Mouse (Mus musculus): ENCODE measurements at regions not wholly inside any gene's neighbourhood (a gene's known extent, or its start where the extent isn't known, plus 50 kb on each side); places are given as distances from the start of the nearest gene placed in this dataset.

- no peak for DNase-seq
Measured at GRCm38 (mm10) chr3:34333555-34333954, 252.4 kb upstream of the Dnajc19 start.

DNA sequence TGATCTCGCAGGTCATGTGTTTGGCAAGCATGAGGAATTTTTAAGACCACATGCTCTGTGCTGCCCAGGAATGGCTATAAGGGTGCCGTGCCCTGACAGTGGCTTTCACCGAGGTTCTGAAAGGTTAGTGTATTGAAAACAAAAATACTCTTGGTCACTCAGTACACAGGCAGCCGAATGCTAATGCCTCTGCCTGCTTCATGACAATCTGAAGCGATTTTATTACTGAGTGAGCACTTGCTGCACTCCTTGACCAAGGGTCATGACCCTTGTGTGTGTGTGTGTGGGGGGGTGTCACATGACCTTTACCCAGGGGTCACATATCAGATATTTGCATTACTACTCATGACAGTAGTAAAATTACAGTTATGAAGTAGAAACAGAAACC lies 250.8 kb upstream of the Dnajc19 start:
- DNase-seq, result no peak

GRCm38 (mm10) chr3:34330970-34331888 lies 250.1 kb upstream of the Dnajc19 start:
- DNase-seq, result no peak

DNA sequence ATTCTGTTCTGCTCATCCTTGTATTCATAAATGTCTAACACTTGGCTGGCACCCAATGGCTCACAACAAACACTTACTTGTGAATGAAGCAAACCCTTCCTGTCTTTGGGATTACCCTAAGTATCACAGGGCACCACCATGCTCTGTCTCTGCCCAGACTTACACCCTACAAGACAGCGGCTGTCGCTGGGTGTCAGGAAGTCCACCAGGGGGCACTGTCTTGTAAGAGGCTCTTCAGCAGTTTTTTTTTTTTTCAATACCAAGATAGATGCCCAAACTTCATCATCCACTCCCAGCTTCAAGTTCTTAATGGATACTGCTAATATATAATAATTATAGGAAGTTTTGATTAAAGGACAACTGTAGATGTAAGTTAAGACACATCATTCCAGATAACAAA lies 247.7 kb upstream of the Dnajc19 start:
- peak; percentile 66 for DNase-seq

GRCm38 (mm10) chr3:34325669-34326068 lies 244.5 kb upstream of the Dnajc19 start:
- no peak for DNase-seq

DNA sequence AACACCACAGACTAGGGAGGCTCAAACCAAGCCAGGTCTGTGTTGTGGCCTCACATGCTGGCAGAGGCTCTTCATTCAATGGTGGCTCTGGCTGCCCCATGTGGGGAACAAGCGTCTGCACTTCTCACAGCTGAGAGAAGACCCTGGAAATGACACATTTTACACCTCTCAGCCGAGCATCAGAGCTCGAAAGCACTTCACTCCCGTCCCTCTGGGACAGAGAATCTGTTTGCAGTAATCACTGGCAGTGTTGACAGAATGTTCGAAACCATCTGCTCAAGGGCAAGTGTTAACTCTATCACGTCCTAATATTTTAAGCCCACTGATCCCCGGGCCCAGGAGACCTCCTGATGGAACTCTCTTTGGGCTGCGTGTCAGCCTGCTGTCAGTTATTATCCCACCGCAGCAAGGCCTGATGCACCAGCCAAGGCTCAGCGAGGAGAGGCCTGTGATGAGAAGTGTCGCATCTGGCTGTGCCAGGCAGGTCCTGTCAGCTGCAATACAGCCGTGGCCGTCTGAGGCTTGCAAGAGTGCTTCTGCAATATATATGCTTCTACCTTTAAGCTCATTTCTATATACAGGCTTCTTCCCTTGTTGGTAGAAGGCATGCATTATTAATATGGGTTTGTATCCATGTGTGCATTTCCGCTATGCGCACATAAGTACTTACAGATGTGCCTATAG lies 241.5 kb upstream of the Dnajc19 start:
- no peak for DNase-seq

DNA sequence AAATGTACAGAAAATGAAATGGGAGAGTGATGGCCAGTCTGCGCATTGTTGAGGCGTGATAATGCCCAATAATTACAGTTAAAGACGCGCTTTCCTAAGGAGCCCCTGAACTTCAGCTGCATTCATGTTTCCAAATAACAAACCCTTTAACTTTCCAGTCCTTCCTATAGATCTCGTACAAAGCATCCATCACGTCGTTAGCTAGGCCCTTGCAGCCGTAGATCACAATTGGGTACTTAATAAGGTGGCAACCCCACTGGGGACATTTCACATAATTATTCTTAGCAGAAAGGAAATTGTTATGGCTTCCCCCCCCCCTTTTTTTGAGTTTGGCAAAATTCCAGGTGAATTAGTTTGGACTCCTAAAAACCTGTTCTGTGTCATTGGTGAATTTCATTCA lies 233.7 kb upstream of the Dnajc19 start:
- DNase-seq, result no peak

GRCm38 (mm10) chr3:34314393-34314792 lies 233.3 kb upstream of the Dnajc19 start:
- no peak for DNase-seq

- DNase-seq, result no peak
Measured at GRCm38 (mm10) chr3:34311944-34312343, 230.8 kb upstream of the Dnajc19 start.

DNA sequence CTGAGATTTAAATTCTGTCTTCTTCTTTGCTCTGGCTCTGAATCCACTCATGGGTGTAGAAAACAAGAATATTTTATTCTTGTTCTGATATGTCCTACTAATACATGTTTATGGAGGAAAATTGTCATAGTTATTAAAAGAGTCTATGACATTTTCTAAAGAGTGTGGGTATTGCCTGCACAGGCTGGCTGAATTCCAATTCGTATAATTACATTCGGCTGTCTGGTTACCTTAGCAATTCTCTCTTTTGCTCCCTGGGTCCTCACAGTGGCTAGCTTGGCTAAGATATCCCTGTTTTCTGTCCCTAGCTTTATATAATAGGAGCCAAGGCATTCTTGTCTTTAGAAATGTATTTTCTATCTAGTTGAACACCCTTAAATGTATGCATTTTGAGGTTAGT lies 218.5 kb upstream of the Dnajc19 start:
- no peak for DNase-seq

GRCm38 (mm10) chr3:34287836-34288235 lies 206.7 kb upstream of the Dnajc19 start:
- no peak for DNase-seq

DNA sequence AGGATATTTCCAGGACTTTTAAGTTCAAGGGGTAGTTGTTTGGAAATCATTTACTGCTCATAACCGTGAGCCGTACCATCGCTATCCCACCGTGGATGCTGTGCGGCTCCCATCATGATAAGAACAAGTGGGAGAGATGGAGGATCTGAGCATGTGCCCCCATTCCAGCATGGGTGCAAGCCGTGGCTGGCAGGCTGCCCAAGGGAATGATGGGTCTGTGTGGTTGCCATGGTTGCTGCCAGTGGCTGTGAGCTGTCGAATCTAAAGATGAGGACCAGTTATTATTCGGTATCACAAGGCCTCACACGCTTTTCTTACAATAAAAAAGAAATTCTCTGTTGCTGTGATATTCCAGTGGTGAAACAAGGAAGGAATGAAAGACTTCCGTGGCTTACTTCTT lies 189.0 kb upstream of the Dnajc19 start:
- DNase-seq, result peak; percentile 40

- no peak for DNase-seq
Measured at GRCm38 (mm10) chr3:34266462-34266861, 185.3 kb upstream of the Dnajc19 start.

DNA sequence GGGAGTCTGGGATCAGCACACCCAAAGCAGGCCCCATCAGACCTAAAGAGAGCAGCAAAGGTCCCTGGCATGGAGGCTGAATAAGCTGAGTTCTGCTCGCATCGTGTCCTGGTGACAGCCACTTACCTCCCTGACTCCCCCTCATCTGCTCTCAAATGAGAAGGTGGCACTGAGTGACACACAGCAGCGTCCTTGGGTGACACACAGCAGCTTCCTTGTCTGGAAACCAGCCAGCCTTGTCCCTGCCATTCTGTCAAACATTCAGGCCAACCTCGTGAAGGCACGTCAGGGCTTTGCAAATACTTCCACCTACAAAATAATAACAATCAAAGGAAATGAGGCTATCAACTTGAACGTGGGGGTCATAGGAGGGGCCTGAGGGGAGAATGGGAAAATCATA lies 183.7 kb upstream of the Dnajc19 start:
- DNase-seq, result no peak

- DNase-seq, result no peak
Measured at GRCm38 (mm10) chr3:34252730-34253337, 171.7 kb upstream of the Dnajc19 start.

GRCm38 (mm10) chr3:34242126-34242525 lies 161.0 kb upstream of the Dnajc19 start:
- DNase-seq, result no peak

DNA sequence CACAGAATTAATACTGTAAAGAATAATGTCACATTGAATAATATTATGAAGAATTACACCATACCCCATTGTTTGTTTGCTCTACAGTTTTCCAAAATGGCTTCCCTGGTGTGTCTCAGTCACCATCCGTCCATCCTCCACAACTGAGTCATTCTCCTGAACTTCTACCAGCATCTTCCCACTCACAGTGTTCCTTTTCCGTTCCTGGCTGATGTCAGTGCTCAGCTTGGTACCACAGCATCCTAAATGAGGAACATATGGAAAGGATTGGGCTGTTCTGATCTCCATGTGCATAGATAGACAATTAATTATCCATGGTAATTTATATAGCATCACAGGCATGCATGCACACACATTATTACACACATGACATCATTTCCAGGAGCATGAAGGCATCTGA lies 158.9 kb upstream of the Dnajc19 start:
- DNase-seq, result no peak

GRCm38 (mm10) chr3:34234391-34234790 lies 153.3 kb upstream of the Dnajc19 start:
- DNase-seq, result no peak

DNA sequence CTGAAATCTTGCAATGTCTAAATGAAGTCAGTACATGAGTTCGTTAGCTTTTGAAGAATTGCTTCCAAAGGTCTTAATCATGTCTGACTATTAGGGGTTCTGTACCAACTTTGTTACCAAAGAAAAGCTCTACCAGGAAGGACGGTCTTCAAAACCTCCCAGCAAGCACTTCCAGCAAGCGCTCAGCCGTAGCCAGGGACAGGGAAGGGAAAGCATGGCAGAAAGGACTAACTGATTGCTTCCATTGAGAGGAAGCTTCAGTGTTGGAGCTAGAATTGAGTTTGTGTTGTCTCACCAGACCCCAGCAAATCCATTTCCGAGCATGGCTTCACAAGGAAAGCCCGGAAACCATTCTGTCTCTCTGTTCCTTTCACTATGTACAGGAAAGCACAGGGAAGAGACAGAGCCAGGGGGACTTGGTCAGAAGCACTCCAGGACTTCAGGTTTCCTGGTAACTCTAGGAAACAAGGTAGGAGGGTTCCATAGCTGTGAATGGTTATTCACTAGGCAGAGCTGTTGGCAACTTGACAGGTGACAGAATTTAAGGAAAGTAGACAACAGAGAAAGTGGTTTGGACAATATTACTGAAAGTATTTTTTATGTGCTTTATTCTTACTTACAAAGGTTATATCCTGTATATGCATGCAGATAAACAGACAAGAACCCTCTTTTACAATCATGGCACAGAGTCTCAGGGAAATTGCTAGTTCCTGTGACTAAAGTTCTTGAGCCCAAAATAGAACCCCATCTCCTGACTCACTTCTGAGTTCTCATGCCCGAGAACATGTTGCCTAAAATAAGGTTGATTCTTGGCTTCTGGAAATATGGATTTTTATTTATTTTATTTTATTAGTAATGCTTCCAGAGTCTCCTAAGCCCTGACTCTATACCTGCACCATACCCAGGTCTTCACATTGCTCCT lies 151.5 kb upstream of the Dnajc19 start:
- DNase-seq, result no peak

DNA sequence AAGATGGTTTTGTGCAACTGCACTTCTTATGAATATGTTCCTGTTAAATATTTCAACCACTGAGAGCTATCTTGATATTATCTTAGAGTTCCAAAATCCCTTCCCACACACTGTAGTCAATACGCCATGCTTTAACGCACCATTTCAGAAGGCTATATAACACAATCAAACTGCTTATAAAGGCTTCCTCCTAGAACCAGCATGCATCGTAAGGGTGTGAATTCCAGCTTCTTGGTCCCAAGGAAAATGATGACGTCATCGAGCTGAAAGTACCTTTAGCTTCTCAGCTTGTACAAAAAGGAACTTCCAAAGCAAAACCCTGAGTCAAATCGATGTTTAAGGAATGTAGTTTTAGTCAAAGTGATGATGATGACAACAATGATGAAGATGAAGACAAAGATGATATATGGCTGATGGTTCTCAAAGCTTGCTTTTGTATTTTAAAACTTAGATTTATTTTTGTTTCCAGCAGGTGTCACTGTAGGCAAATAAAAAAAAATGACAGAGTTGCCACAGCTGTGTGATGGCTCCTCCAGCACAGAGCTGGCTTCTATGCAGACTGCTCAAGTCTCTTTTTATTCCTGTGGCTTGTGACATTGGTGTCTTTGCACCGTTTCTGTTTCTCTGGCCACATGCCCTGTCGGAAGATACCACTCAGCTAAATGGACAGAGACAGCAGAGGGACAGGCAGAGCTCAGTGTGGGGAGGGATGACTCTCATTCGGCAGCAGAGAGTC lies 150.6 kb upstream of the Dnajc19 start:
- DNase-seq, result peak; percentile 22

GRCm38 (mm10) chr3:34222291-34222690 lies 141.2 kb upstream of the Dnajc19 start:
- no peak for DNase-seq

- no peak for DNase-seq
Measured at GRCm38 (mm10) chr3:34219741-34220310, 138.7 kb upstream of the Dnajc19 start.
